In genomic region chr1:138175494-138175893, GRCm38 (mm10) we compare ENCODE assay signal across 13 mouse cellular contexts. TPM values are rescaled to one million over a fixed set of nuclear protein-coding genes. Genes with fewer than 3 reads are reported as not detected.
DNase-seq lines count a peak whose midpoint lies in the region; ATAC-seq lines count a peak whose summit lies in the region.
"Had no signal": no experiment of that assay in that cellular context is flagged by ENCODE, and none has a peak within 500 bp of the region (broad histone marks: within the 10 kb centered on the region; RNA-seq: fewer than 3 reads in every experiment).

Ptprc (minus strand) TSS chr1:138175708.

- H3K4me3 ChIP-seq in forebrain, embryonic 12.5 days (replicated peaks): no peak within 1 kb of the TSS
- H3K4me3 ChIP-seq: hindbrain, embryonic 15.5 days; lung, embryonic 15.5 days had no signal

- H3K27me3 ChIP-seq in forebrain, embryonic 12.5 days: no peaks in the 10 kb centered on the region
- H3K27me3 ChIP-seq: hindbrain, embryonic 15.5 days; lung, embryonic 15.5 days had no signal

- DNase-seq in spleen, postnatal 36 days (ENCODE audit: low spot score in 2 of 2): peak; percentile 36 to 48
- DNase-seq in spleen, postnatal 10 days (ENCODE audit: low spot score in 2 of 2): no peak
- no peak for DNase-seq in layer of hippocampus, adult 18-20 months (ENCODE audit: low spot score in 2 of 2)
- DNase-seq: adrenal gland, adult 8-10 months; cerebellum, adult 8-10 months; spleen, adult 18-20 months had no signal

- no peaks in the 10 kb centered on the region for H3K9me3 ChIP-seq in forebrain, embryonic 12.5 days
- H3K9me3 ChIP-seq: hindbrain, embryonic 15.5 days; lung, embryonic 15.5 days had no signal

- 92% methylated on average over 4 of the region's 4 CpGs for WGBS in forebrain, embryonic 12.5 days

- ATAC-seq in activated CD4-positive, CD25-positive, alpha-beta regulatory T cell, adult 4 months: peak; percentile 13
- peak; percentile 36 to 45; a peak in 2 of 4 replicates for ATAC-seq in hematopoietic stem cell, adult 5-6 weeks (replicated peaks in 1 of 2; ENCODE audit: insufficient read depth in 1 of 2, low FRiP score in 2 of 2, low TSS enrichment in 1 of 2, low read depth in 1 of 2, poor library complexity in 2 of 2, severe bottlenecking in 2 of 2)
- peak; percentile 36; the same call in 1 of the 2 replicates for ATAC-seq in monocyte, adult 5-6 weeks (replicated peaks; ENCODE audit: insufficient number of reproducible peaks, low FRiP score, low TSS enrichment, poor library complexity, severe bottlenecking)
- ATAC-seq in forebrain, embryonic 12.5 days (ENCODE audit: low FRiP score): no peak

- H3K4me1 ChIP-seq in forebrain, embryonic 12.5 days: no peaks in the 10 kb centered on the region
- H3K4me1 ChIP-seq: hindbrain, embryonic 15.5 days; lung, embryonic 15.5 days had no signal

- H3K36me3 ChIP-seq in forebrain, embryonic 12.5 days (replicated peaks): no peaks in the 10 kb centered on the region
- H3K36me3 ChIP-seq: hindbrain, embryonic 15.5 days; lung, embryonic 15.5 days had no signal

- no peak within 1 kb of the TSS for H3K27ac ChIP-seq in forebrain, embryonic 12.5 days
- H3K27ac ChIP-seq: hindbrain, embryonic 15.5 days; kidney, postnatal 0 days; lung, embryonic 15.5 days had no signal

- H3K9ac ChIP-seq in forebrain, embryonic 12.5 days: no peak within 1 kb of the TSS
- H3K9ac ChIP-seq: hindbrain, embryonic 15.5 days; lung, embryonic 15.5 days had no signal

- H3K4me2 ChIP-seq in forebrain, embryonic 12.5 days: no peak within 1 kb of the TSS
- H3K4me2 ChIP-seq: hindbrain, embryonic 15.5 days; lung, embryonic 15.5 days had no signal

RNA-seq across cellular contexts. Expression of gene Ptprc, which starts in this region (rescaled TPM):
- polyA plus RNA-seq in activated CD4-positive, CD25-positive, alpha-beta regulatory T cell, adult 4 months (2017; shearing (Covaris generic)): 1,000 to 10,000 TPM; 1,133 to 1,303 TPM
- total RNA-seq in hematopoietic stem cell, adult 5-6 weeks (2017): 325 and 418 TPM in 2 replicates
- total RNA-seq in monocyte, adult 5-6 weeks (2017): 2,690 to 3,839 TPM (median 2,776 TPM) in 3 replicates
- 0.82 and 1.1 TPM in 2 replicates for polyA plus RNA-seq in forebrain, embryonic 12.5 days (2016; fragmentation: Nextera tagmentation; extraction: Ambion mirVana)
- 1 to 10 TPM; 2.2 to 2.8 TPM for total RNA-seq in layer of hippocampus, adult 18-20 months (2021)

Comparison
In these comparisons a context has a peak if more than half of its experiments do, and no peak if none do; other contexts are left out.
1. RNA of gene Ptprc (total RNA-seq): 2,690 to 3,839 TPM in monocyte, adult 5-6 weeks and 325 to 418 TPM in hematopoietic stem cell, adult 5-6 weeks; 2.2 to 2.8 TPM in layer of hippocampus, adult 18-20 months; every median in the first group is over 10 times any median in the second.
2. RNA of gene Ptprc (polyA plus RNA-seq): 1,133 to 1,303 TPM in activated CD4-positive, CD25-positive, alpha-beta regulatory T cell, adult 4 months; 0.82 to 1.1 TPM in forebrain, embryonic 12.5 days; every median in the first group is over 100 times any median in the second.
3. DNase-seq: peak in spleen, postnatal 36 days (2 of 2); none in spleen, postnatal 10 days (0 of 2) and layer of hippocampus, adult 18-20 months (0 of 2).